Mouse (Mus musculus) MEL (cell line): Measurements from ENCODE around the gene Fam178b. TPM values are rescaled to one million over a fixed set of nuclear protein-coding genes. Genes with fewer than 3 reads are reported as not detected.

Experiments
- DNase-seq: peaks from one replicate; pipeline ENCODE4 v3.0.0; 2011; ENCODE audit warnings: low read depth, low spot score
- H3K27ac ChIP-seq: 2 replicates; pipeline ENCODE4 v1.5.1; 2012; ENCODE audit warnings: low read depth, mild to moderate bottlenecking, control low read depth, low read length, moderate library complexity; ENCODE audit not compliant: control insufficient read depth
- H3K27me3 ChIP-seq, 2 experiments: fragments of 150-350 bp in 1 of 2; sonication (generic) in 1 of 2; 2 replicates each; pipeline ENCODE4 v1.6.1; 2012; ENCODE audit warnings: low read length in 2 of 2, mild to moderate bottlenecking in 2 of 2, improper control_type of control experiment in 1 of 2, moderate library complexity in 1 of 2; ENCODE audit not compliant: insufficient read depth in 2 of 2, control insufficient read depth in 1 of 2
- H3K36me3 ChIP-seq, 2 experiments: 2 replicates each; pipeline ENCODE4 v1.6.1; 2012 to 2014; ENCODE audit warnings: low read length in 2 of 2, improper control_type of control experiment in 1 of 2, inconsistent platforms in 1 of 2, mild to moderate bottlenecking in 1 of 2; ENCODE audit not compliant: insufficient read depth in 2 of 2, control insufficient read depth in 1 of 2
- H3K4me1 ChIP-seq, 2 experiments: fragments of 150-350 bp in 1 of 2; sonication (generic) in 1 of 2; 2 replicates each; pipeline ENCODE4 v1.6.1; 2012; ENCODE audit warnings: low read length in 2 of 2, improper control_type of control experiment in 1 of 2, mild to moderate bottlenecking in 1 of 2; ENCODE audit not compliant: insufficient read depth in 2 of 2, control insufficient read depth in 1 of 2
- H3K4me3 ChIP-seq, 2 experiments: fragments of 150-350 bp in 1 of 2; sonication (generic) in 1 of 2; 2 replicates each; pipeline ENCODE4 v1.5.1; 2012; ENCODE audit warnings: low read depth in 2 of 2, low read length in 2 of 2, mild to moderate bottlenecking in 2 of 2, moderate library complexity in 2 of 2, control low read depth in 1 of 2, improper control_type of control experiment in 1 of 2; ENCODE audit not compliant: control insufficient read depth in 1 of 2, insufficient read depth in 1 of 2
- H3K79me2 ChIP-seq: 2 replicates; pipeline ENCODE4 v1.6.1; 2012; ENCODE audit warnings: mild to moderate bottlenecking, low read length, moderate library complexity; ENCODE audit not compliant: control insufficient read depth, poor library complexity, insufficient read depth
- H3K9ac ChIP-seq: 2 replicates; pipeline ENCODE4 v1.6.1; 2012; ENCODE audit warnings: low read depth, mild to moderate bottlenecking, control low read depth, low read length, moderate library complexity; ENCODE audit not compliant: control insufficient read depth, poor library complexity, severe bottlenecking
- H3K9me3 ChIP-seq: fragments of 150-350 bp; sonication (generic); replicated peaks from 2 replicates; pipeline ENCODE4 v1.6.1; 2012; ENCODE audit warnings: mild to moderate bottlenecking, low read length, improper control_type of control experiment, moderate library complexity; ENCODE audit not compliant: insufficient read depth
- BHLHE40 ChIP-seq: IDR thresholded peaks from 2 replicates; pipeline ENCODE4 v1.6.1; 2012; ENCODE audit warnings: low read depth, mild to moderate bottlenecking, inconsistent platforms, low read length, improper control_type of control experiment, borderline replicate concordance
- CHD1 ChIP-seq: IDR thresholded peaks from 2 replicates; pipeline ENCODE4 v1.6.1; 2012; ENCODE audit warnings: low read depth, mild to moderate bottlenecking, inconsistent platforms, low read length, improper control_type of control experiment
- E2F4 ChIP-seq: IDR thresholded peaks from 2 replicates; pipeline ENCODE4 v1.6.1; 2011; ENCODE audit warnings: low read depth, low read length, improper control_type of control experiment, borderline replicate concordance
- GATA1 ChIP-seq: IDR thresholded peaks from 2 replicates; pipeline ENCODE4 v1.6.1; 2011; ENCODE audit warnings: low read depth, low read length, improper control_type of control experiment
- JUND ChIP-seq: IDR thresholded peaks from 2 replicates; pipeline ENCODE4 v1.6.1; 2011; ENCODE audit warnings: low read depth, mild to moderate bottlenecking, improper control_type of control experiment, low read length
- KAT2A ChIP-seq: conservative IDR thresholded peaks from 2 replicates; pipeline ENCODE4 v1.6.1; 2012; ENCODE audit warnings: low read depth, low read length, improper control_type of control experiment, inconsistent platforms
- MXI1 ChIP-seq: IDR thresholded peaks from 2 replicates; pipeline ENCODE4 v1.6.1; 2011; ENCODE audit warnings: mild to moderate bottlenecking, low read depth, low read length, improper control_type of control experiment
- RCOR1 ChIP-seq: IDR thresholded peaks from 2 replicates; pipeline ENCODE4 v1.6.1; 2012; ENCODE audit warnings: low read depth, mild to moderate bottlenecking, inconsistent platforms, low read length, improper control_type of control experiment
- UBTF ChIP-seq: IDR thresholded peaks from 2 replicates; pipeline ENCODE4 v1.6.1; 2012; ENCODE audit warnings: low read depth, mild to moderate bottlenecking, inconsistent platforms, low read length, improper control_type of control experiment, moderate library complexity, borderline replicate concordance; ENCODE audit not compliant: insufficient read depth
- polyA plus RNA-seq, 2 experiments: library from polyadenylated mRNA; stranded (reverse) in 1 of 2; unstranded in 1 of 2; fragments of >175 nt in 1 of 2; fragments of >200 nt in 1 of 2; gene quantifications; 2 replicates each; pipeline versions ENCODE4 v1.2.1 to v1.2.4; 2012; ENCODE audit warnings: low replicate concordance in 2 of 2, low read depth in 1 of 2; ENCODE audit not compliant: insufficient read length in 2 of 2, insufficient read depth in 1 of 2, missing spikeins in 1 of 2
- total RNA-seq: library from RNA; depleted of rRNA; stranded (reverse); fragments of 300-350 nt; gene quantifications from 2 replicates; pipeline ENCODE4 v1.2.3, GENCODE M21; 2012; rRNA removed

Fam178b gene
- total and polyA plus RNA-seq, 3 experiments = 0.19 to 0.29 TPM; not detected in 1

DNA sequence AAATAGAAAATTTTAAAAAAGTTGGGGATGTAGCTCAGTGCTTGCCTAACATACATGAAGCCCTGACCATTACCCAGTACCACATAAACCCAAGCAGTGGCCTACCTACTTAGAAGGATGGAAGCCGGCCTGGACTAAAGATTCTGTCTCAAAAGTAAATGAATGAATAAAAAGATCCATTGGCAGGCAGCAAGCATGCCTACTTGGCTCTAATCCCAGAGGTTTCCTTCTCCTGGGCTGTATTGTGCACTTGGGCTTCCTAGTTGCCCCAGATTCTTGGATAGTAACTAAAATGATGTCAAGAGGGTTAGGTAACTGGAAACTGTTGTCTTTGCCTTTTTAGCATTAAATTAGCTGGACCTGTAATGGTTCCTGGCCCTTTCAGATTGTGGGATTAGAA lies 169.7 kb downstream of the Fam178b start:
- Histone ChIP-seq H3K79me2 (peaks cover 8% of the 10 kb centered on the region), H3K27me3 (no peaks in the 10 kb centered on the region), H3K9ac (peak overlapping the region; percentile 73; the same call in 1 of the 2 replicates), H3K4me3 (peak overlapping the region; percentile 62 to 82), H3K4me1 (peaks cover 2 to 5% of the 10 kb centered on the region in 2 experiments), H3K27ac (no peak overlapping the region), H3K36me3 (peaks cover 0 to 3% of the 10 kb centered on the region in 2 experiments; a peak in 2 of 4 replicates), H3K9me3 (no peaks in the 10 kb centered on the region)
- peak; percentile 35 for DNase-seq
- no peak for TF ChIP-seq BHLHE40
- 0 out of 2 replicates have a peak, but pooled peaks have one; percentile 15 for TF ChIP-seq MXI1

DNA sequence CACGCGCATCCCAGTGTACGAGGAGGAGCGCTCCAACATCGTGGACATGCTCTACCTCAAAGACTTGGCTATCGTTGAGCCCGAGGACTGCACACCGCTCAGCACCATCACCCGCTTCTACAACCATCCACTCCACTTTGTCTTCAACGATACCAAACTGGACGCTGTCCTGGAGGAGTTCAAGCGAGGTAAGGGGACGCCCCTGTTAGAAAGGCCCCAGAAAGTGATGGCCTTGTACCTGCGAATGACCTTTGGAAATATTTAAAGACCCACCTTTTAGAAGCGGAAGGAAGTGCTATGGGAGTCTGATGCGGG lies 170.1 kb downstream of the Fam178b start:
- Histone ChIP-seq H3K9me3 (no peaks in the 10 kb centered on the region), H3K79me2 (peaks cover 8% of the 10 kb centered on the region), H3K36me3 (peaks cover 0 to 3% of the 10 kb centered on the region in 2 experiments; a peak in 2 of 4 replicates), H3K27ac (no peak overlapping the region), H3K27me3 (no peaks in the 10 kb centered on the region), H3K4me3 (peak overlapping the region; percentile 62 to 82), H3K4me1 (peaks cover 2 to 7% of the 10 kb centered on the region in 2 experiments), H3K9ac (peak overlapping the region; percentile 73)
- no peak for TF ChIP-seq UBTF
- no peak for TF ChIP-seq GATA1
- no peak for TF ChIP-seq BHLHE40
- TF ChIP-seq RCOR1 = no peak
- TF ChIP-seq MXI1 = no peak
- TF ChIP-seq KAT2A = no peak
- no peak for TF ChIP-seq JUND
- no peak for TF ChIP-seq CHD1
- no peak for TF ChIP-seq E2F4
- peak; percentile 54 for DNase-seq

Other genes with a start within 250 kb of the Fam178b start
- gene Lman2l, start 237.9 kb downstream of the Fam178b start, total RNA-seq = 6.1 and 7.0 TPM in 2 replicates
- 10 to 100 TPM in 1 of 2 experiments, not detected in 1; 19.7 TPM for gene Lman2l, start 237.9 kb downstream of the Fam178b start, polyA plus RNA-seq
- 7.8 and 8.1 TPM in 2 replicates for gene Cnnm4, start 211.6 kb downstream of the Fam178b start, total RNA-seq
- 1 to 10 TPM in 1 of 2 experiments, not detected in 1; 8.5 TPM for gene Cnnm4, start 211.6 kb downstream of the Fam178b start, polyA plus RNA-seq
- 3.8 and 4.2 TPM in 2 replicates for gene Cnnm3, start 171.3 kb downstream of the Fam178b start, total RNA-seq
- 1 to 10 TPM in 1 of 2 experiments, not detected in 1; 9.9 TPM for gene Cnnm3, start 171.3 kb downstream of the Fam178b start, polyA plus RNA-seq
- gene Ankrd23, start 146.3 kb downstream of the Fam178b start, total RNA-seq = 2.0 and 2.9 TPM in 2 replicates
- gene Ankrd23, start 146.3 kb downstream of the Fam178b start, polyA plus RNA-seq = 1 to 10 TPM in 1 of 2 experiments, not detected in 1; 3.7 TPM
- not detected in 2 replicates for gene Gm42417, start 143.8 kb downstream of the Fam178b start, total RNA-seq
- gene Gm42417, start 143.8 kb downstream of the Fam178b start, polyA plus RNA-seq = under 1 TPM in 1 of 2 experiments, not detected in 1; 0.74 TPM
- 8.8 and 9.7 TPM in 2 replicates for gene Ankrd39, start 135.7 kb downstream of the Fam178b start, total RNA-seq
- 10 to 100 TPM in 1 of 2 experiments, not detected in 1; 14.4 TPM for gene Ankrd39, start 135.7 kb downstream of the Fam178b start, polyA plus RNA-seq
- 0.19 and 0.33 TPM in 2 replicates for gene Sema4c, start 124.8 kb downstream of the Fam178b start, total RNA-seq
- gene Sema4c, start 124.8 kb downstream of the Fam178b start, polyA plus RNA-seq = 1 to 10 TPM in 1 of 2 experiments, not detected in 1; 1.4 TPM
- 498 and 541 TPM in 2 replicates for gene Cox5b, start 8.3 kb upstream of the Fam178b start, total RNA-seq
- 1,000 to 10,000 TPM in 1 of 2 experiments, not detected in 1; 1,152 TPM for gene Cox5b, start 8.3 kb upstream of the Fam178b start, polyA plus RNA-seq
- gene 4933424G06Rik, start 27.0 kb upstream of the Fam178b start, total RNA-seq = not detected in 2 replicates
- gene 4933424G06Rik, start 27.0 kb upstream of the Fam178b start, polyA plus RNA-seq = not detected
- 71.0 and 86.1 TPM in 2 replicates for gene Actr1b, start 31.2 kb upstream of the Fam178b start, total RNA-seq
- 100 to 1,000 TPM in 1 of 2 experiments, not detected in 1; 106 TPM for gene Actr1b, start 31.2 kb upstream of the Fam178b start, polyA plus RNA-seq
- gene Zap70, start 78.6 kb upstream of the Fam178b start, total RNA-seq = not detected in 2 replicates
- not detected for gene Zap70, start 78.6 kb upstream of the Fam178b start, polyA plus RNA-seq